Mouse (Mus musculus): ENCODE data around the gene Kiss1r.

DNA sequence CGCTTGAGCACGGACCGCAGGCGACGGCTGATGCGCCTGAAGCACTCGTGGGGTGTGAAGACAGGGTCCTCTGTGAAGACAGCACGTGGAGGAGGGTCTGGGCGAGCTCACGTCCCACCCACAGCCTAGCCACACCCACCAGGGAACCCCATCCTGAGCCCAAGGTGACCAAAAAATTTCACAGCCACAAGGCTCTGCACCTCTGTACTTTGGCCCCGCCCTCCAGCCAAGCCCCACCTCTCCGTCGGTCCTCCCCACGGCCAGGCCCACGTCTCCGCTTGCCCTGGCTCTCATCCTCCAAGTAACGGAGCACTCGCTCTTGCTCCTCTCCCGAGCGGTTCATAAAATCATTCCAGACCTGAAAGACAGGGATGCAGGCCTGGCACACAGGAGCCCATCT is 4.4 kb upstream of the Kiss1r start:
- no peak for TF ChIP-seq CTCF (IDR thresholded peaks at IDR 0.05; ENCODE audit: extremely low read depth, insufficient read length, insufficient replicate concordance, low read depth, low read length)
- TF ChIP-seq POLR2A (IDR thresholded peaks at IDR 0.05; ENCODE audit: low read depth, low read length), result no peak
